Mouse (Mus musculus) T-helper 2 cell (primary cell): Measurements from ENCODE around the gene Ttc12.

ENCODE experiments used
- in situ Hi-C: fragments of 300-600 bp; cut with MboI, MseI; formaldehyde crosslinking; loops from one replicate; pipeline ENCODE4 v1.15.1; 2025; ENCODE audit warnings: high pct_unique_total_duplicates

Gene Ttc12

DNA sequence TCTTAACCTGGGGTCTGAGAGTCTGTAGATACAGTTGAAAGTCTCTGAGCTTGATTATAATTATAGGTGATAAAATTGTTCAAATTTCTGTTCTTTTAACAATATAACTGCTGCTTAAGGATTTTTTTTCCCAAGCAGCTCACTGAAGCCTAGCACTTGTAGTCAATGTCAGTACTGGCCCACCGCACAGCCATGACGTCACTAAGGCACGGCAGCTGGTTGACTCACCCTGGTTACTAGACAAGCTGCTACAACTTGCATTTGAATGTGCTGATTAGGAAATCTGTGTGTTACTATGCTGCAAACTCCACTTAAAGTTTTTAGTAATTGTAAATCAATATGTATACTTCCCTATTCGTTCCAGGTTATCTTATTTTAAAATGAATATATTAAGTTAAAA, 4.6 kb upstream of the Ttc12 start:
- in situ Hi-C loops = loop anchor here (10.0 kb wide), 2 partner anchors 854 to 924 kb away; partner anchors contain the start of gene Rpl10-ps3

DNA sequence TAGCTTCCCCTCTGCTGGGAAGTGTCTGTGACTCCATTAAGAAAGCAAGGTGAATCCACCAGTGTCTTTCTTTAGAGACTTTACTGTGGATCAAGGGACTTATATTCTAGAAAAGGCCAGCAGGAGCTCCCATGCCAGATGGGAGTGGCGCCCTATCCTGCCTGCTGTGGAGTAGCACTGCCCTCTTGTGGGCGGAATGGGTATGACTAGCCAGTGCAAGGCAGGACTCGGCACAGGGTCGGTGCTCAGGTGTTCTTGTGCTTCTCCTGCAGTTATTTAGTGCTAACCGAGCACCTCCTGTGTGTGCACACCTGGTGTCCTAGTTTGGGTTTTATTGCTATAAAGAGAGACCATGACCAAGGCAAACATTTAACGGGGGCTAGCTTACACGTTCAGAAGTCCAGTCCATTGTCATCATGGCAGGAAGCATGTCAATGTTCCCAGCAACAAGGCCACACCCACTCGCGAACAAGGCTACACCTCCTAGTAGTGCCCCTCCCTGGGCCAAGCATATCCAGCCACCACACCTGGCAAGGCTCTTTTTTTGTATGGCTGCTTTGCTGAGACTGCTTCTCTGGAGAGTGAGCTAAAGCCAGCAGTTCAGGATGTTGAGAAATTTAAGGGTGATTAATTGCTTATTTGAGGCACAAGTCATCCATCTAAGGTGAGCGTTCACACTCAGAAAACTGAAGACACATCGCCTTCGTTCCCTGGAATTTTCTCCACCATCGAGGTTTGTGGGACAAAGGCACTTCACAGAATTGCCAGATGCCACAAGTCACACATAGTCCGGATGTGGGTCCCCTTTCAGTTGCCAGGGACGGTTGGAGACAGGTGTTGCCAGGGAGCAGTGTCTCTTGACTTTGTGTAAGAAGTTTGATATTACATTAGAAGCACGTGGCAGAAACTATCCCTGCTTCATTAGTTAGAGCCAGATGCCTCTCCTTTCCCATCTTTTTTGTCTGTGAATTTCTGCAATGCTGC, 3.2 kb upstream of the Ttc12 start:
- in situ Hi-C loops = loop anchor here (5.0 kb wide), 1 partner anchor 412 kb away; no protein-coding TSS in a partner anchor

- in situ Hi-C loops = loop anchor here (5.0 kb wide), 1 partner anchor 411 kb away; no protein-coding TSS in a partner anchor
Observed at GRCm38 (mm10) chr9:49488258-49488657, 2.2 kb upstream of the Ttc12 start.

- in situ Hi-C loops = loop anchor here (5.0 kb wide), 1 partner anchor 410 kb away; no protein-coding TSS in a partner anchor
Observed at GRCm38 (mm10) chr9:49487657-49487943, 1.6 kb upstream of the Ttc12 start.

DNA sequence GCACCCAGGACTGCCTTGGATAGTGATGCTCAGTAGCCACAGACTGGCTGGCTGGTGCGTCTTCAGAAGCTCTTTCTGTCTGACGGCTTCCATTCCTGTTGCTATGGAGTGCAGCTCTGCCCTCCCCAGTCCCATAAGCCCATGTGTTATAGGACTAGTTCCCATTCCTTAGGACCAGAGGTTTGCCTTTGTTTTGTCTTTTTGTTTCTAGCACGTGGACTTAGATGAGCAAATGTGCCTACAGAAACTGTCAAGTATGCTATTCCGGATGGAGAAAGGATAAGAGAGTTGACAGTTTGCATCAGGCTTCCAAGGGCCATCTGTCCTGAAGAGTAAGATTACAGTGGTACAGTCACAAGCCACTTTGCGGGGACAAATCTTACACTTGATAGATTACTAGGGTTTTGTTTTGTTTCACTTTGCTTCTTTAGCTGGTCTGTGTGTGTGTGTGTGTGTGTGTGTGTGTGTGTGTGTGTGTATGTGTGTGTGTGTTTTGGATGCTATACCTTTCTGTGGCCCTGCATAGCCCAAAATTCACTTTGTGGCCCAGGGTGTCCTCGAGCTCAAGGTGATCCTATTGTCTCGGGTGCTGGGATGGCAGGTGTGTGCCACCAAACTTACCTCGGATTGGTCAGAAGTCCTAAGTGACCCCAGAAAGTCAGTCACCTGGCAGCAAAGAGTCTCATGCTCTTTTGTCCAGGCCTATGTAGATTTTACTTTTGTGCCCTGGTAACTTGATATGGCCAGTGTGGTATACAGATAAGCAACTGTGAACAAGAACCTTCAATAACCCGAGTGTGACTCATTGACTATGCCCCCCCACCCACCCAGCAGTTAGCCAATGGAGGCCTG, 1.0 kb upstream of the Ttc12 start:
- in situ Hi-C loops = loop anchor here (5.0 kb wide), 1 partner anchor 410 kb away; no protein-coding TSS in a partner anchor

GRCm38 (mm10) chr9:49485250-49485891, 654 bp downstream of the Ttc12 start:
- in situ Hi-C loops = loop anchor here (5.0 kb wide), 1 partner anchor 408 kb away; no protein-coding TSS in a partner anchor

GRCm38 (mm10) chr9:49483316-49483715, 2.7 kb downstream of the Ttc12 start:
- in situ Hi-C loops = no loop called here

GRCm38 (mm10) chr9:49472126-49472525, 13.9 kb downstream of the Ttc12 start:
- in situ Hi-C loops = no loop called here

GRCm38 (mm10) chr9:49470946-49471345, 15.1 kb downstream of the Ttc12 start:
- in situ Hi-C loops = no loop called here

GRCm38 (mm10) chr9:49470006-49470405, 16.0 kb downstream of the Ttc12 start:
- in situ Hi-C loops = no loop called here

DNA sequence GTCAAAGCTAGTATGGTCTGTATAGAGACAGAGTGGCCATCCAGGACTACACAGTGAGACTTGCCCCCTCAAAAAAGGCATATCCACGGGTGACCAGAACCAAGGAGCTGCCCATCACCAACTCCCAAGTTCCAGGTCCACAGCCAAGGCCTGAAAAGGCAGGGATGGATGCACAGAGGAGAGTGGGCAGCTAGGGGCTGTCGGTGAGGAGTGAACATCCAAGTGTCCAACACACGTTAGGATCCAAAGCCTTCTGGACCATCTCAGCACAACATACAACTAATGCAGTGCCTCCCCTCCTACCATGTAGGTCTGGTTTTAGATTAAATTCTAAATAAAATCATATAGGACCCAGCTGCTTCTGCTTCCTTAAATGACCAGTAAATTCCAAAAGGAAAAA, 29.9 kb downstream of the Ttc12 start:
- in situ Hi-C loops = no loop called here

- in situ Hi-C loops = no loop called here
Observed at GRCm38 (mm10) chr9:49452396-49452795, 33.6 kb downstream of the Ttc12 start.

DNA sequence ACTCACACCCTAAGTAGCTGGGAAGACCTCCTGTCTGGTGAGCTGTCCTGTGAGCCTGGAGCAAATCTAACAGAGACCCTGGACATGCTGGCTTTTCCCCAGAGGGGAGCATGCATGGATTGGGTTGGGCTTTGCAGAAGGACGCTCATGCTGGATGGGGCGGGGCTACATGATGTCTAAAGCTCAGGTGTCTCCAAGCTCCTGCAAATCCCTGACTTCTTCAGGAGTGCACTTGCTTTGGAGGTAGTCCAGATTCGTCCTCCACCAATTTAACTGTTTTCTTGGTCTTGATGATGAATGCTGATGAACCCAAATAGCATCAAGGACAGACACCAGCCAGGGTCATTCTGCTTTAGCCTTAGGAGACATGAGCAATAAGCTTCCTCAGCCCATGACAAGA, 35.5 kb downstream of the Ttc12 start:
- in situ Hi-C loops = no loop called here

DNA sequence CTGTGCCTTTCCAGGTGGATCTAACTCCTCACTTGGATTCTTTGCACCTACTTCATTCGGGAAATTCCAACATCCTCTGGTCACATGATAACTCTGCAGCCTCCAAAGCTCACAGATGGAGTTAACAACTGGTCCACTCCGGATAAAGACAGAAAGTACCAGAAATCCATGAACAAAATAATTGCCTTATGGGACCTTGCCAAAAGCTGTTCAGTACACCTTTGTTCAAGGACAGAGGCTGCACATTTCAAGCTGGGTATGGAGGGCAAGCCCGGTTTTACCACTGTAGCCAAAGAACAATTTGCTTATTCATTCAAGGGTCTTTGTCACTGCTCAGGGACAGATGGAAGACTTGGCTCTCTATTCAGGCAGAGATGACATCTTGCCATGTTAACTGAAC, 43.4 kb downstream of the Ttc12 start:
- in situ Hi-C loops = no loop called here

- in situ Hi-C loops = no loop called here
Observed at GRCm38 (mm10) chr9:49427478-49427877, 58.5 kb downstream of the Ttc12 start.

DNA sequence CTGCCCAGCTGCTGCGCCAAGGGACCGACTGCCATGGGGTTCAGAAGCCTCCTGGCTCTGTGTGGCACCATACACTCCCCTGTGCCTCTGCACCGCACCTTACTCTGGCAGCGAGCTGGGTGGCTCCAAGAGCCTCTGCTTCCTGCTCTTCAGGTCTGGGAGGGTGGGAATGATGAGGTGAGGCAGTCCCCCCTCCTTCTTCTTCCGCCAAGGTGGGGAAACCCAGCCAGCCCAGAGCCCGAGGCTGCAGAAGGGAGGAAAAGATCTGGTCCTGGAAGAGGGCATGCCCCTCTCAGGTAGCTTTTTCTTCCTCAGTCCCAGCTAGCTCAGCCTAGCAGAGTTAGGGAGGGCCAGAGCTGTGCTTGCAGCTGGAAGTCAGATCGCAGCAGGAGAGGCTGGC, 59.1 kb downstream of the Ttc12 start, which contains the start of gene Ankk1:
TSS of gene Ankk1 (minus strand) at position 101 of the 400 bp plus-strand sequence.
- in situ Hi-C loops = no loop called here

DNA sequence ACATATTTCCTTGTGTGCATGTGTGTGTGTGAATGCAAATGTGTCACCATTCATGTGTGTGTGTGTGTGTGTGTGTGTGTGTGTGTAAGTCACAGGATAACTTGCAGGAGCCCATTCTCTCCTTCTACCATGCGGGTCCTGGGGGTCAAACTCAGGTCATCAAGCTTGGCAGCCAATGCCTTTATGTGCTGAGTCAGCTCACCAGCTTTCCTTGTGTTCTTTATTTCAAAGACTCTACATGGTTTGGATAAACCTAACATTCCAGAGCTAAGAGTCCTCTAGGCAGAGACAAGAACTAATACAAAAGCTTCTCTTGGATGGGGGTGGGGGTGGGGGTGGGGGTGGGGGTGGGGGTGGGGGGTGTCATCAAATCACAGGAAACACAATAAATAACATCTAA, 60.4 kb downstream of the Ttc12 start:
- in situ Hi-C loops = no loop called here

- in situ Hi-C loops = no loop called here
Observed at GRCm38 (mm10) chr9:49423866-49424265, 62.2 kb downstream of the Ttc12 start.

GRCm38 (mm10) chr9:49410621-49411020, 75.4 kb downstream of the Ttc12 start:
- in situ Hi-C loops = no loop called here

DNA sequence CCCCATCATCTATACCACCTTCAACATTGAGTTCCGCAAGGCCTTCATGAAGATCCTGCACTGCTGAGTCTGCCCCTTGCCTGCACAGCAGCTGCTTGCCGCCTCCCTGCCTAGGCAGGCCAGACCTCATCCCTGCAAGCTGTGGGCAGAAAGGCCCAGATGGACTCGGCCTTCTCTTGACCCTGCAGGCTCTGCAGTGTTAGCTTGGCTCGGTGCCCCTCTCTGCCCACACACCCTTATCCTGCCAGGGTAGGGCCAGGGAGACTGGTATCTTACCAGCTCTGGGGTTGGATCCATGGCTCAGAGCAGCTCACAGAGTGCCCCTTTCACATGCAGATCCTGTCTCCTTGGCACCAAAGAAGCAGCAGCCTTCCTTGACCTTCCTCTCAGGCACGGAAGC, 79.0 kb downstream of the Ttc12 start:
- in situ Hi-C loops = no loop called here

DNA sequence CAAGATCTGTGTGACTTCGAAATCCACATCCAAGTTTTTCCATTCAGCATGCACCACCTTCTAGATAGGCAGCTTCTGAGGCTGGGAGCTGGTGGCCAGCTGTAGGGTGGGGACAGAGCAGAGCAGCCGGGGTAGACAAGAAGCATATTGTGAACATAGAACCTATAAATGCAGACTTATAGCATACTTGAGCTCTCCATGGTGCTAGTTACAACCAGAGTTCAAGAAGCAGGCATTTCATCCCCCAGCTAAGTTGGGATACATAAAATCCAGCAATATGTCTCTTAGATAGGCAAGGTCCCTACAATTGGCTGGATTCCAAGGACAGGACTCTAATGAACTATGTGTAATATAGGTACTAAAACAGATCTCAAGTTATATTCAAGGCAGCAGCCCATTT, 82.3 kb downstream of the Ttc12 start:
- in situ Hi-C loops = no loop called here

DNA sequence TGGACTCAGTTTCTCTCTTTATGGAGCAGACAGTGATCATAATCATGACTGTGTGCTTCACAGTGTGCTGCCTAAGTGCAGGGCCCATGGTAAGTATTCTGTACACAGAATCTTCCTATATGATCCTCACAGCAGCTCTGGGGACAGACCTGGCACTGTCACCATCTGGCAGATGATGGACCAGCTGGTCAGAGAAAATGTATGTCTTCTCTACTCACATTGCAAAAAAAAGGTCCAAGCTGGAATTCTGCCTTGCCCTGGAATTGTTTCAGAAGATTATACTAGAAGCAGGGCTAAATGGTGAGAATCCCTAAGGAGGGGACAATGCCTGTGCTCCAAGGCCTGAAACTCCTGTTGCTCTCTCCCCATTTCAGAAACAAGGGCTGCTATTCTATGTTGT, 90.0 kb downstream of the Ttc12 start:
- in situ Hi-C loops = no loop called here
